8 mouse cellular contexts compared by ENCODE assay signal in genomic region chr14:76507804-76508500, GRCm38 (mm10). TPM values are rescaled to one million over a fixed set of nuclear protein-coding genes. Genes with fewer than 3 reads are reported as not detected.
DNase-seq lines count a peak whose midpoint lies in the region; ATAC-seq and TF ChIP-seq lines count a peak whose summit lies in the region.

No protein-coding gene starts in this region.

- no peak overlapping the region for H3K9ac ChIP-seq in liver, adult 2 months (ENCODE audit: low read depth, low read length)
- no peak overlapping the region for H3K9ac ChIP-seq in liver, postnatal 0 days (replicated peaks)
- H3K9ac ChIP-seq in embryonic facial prominence, embryonic 15.5 days = no peak overlapping the region
- H3K9ac ChIP-seq in midbrain, embryonic 14.5 days (replicated peaks; ENCODE audit: low read length) = no peak overlapping the region

- no peaks in the 10 kb centered on the region for H3K27me3 ChIP-seq in liver, adult 2 months (ENCODE audit: control insufficient read depth, insufficient read depth, low read length)
- no peaks in the 10 kb centered on the region for H3K27me3 ChIP-seq in liver, postnatal 0 days (ENCODE audit: insufficient read depth, low read length)
- H3K27me3 ChIP-seq in embryonic facial prominence, embryonic 15.5 days = no peaks in the 10 kb centered on the region
- no peaks in the 10 kb centered on the region for H3K27me3 ChIP-seq in midbrain, embryonic 14.5 days (ENCODE audit: control insufficient read depth, insufficient read depth, low read length)

- 44% methylated on average over 9 of the region's 9 CpGs for WGBS in liver, adult 2 months
- 66% methylated on average over 9 of the region's 9 CpGs for WGBS in liver, postnatal 0 days (ENCODE audit: insufficient replicate concordance)
- WGBS in embryonic facial prominence, embryonic 15.5 days = 78% methylated on average over 9 of the region's 9 CpGs
- 89% methylated on average over 9 of the region's 9 CpGs for WGBS in midbrain, embryonic 14.5 days

- H3K4me3 ChIP-seq in liver, adult 2 months (ENCODE audit: insufficient read depth, low read depth, low read length) = no peak overlapping the region
- no peak overlapping the region for H3K4me3 ChIP-seq in liver, postnatal 0 days (ENCODE audit: low read depth, low read length)
- H3K4me3 ChIP-seq in embryonic facial prominence, embryonic 15.5 days (replicated peaks) = 0 out of 2 replicates have a peak overlapping the region, but pooled peaks have one; percentile 69
- H3K4me3 ChIP-seq in midbrain, embryonic 14.5 days (replicated peaks; ENCODE audit: low read depth, low read length) = 0 out of 2 replicates have a peak overlapping the region, but pooled peaks have one; percentile 0

- no peak overlapping the region for H3K4me2 ChIP-seq in liver, postnatal 0 days (ENCODE audit: low read depth, low read length)
- no peak overlapping the region for H3K4me2 ChIP-seq in embryonic facial prominence, embryonic 15.5 days (replicated peaks)
- H3K4me2 ChIP-seq in midbrain, embryonic 14.5 days (ENCODE audit: low read length) = peak overlapping the region; percentile 95

- DNase-seq in adrenal gland, postnatal 10 days = peak; percentile 53
- DNase-seq in adrenal gland, postnatal 4 days (ENCODE audit: low spot score in 2 of 2) = no peak
- peak; percentile 36 for DNase-seq in liver, adult 2 months (ENCODE audit: extremely low read depth, low read depth, low spot score)
- no peak for DNase-seq in liver, postnatal 0 days
- DNase-seq in midbrain, embryonic 14.5 days = no peak
- DNase-seq in spleen, postnatal 36 days (ENCODE audit: low spot score in 2 of 2) = no peak

- H3K36me3 ChIP-seq in liver, adult 2 months (ENCODE audit: control insufficient read depth, insufficient read depth, low read length) = no peaks in the 10 kb centered on the region; the same call in 1 of the 2 replicates
- H3K36me3 ChIP-seq in liver, postnatal 0 days (replicated peaks; ENCODE audit: insufficient read depth, low read length) = peaks cover 9% of the 10 kb centered on the region
- peaks cover 15% of the 10 kb centered on the region for H3K36me3 ChIP-seq in embryonic facial prominence, embryonic 15.5 days
- H3K36me3 ChIP-seq in midbrain, embryonic 14.5 days (ENCODE audit: control insufficient read depth, insufficient read depth, low read length) = peaks cover 28% of the 10 kb centered on the region

- no peak for TF ChIP-seq POLR2A in liver, adult 2 months (IDR thresholded peaks at IDR 0.05; ENCODE audit: extremely low read depth, insufficient read depth, low read length)

- no peaks in the 10 kb centered on the region for H3K4me1 ChIP-seq in liver, adult 2 months (ENCODE audit: control insufficient read depth, insufficient read depth, low read length)
- peaks cover 15% of the 10 kb centered on the region for H3K4me1 ChIP-seq in liver, postnatal 0 days (ENCODE audit: insufficient read depth)
- peaks cover 23% of the 10 kb centered on the region for H3K4me1 ChIP-seq in embryonic facial prominence, embryonic 15.5 days
- peaks cover 20% of the 10 kb centered on the region for H3K4me1 ChIP-seq in midbrain, embryonic 14.5 days (ENCODE audit: control insufficient read depth, insufficient read depth, low read length)

- TF ChIP-seq CTCF in liver, adult 2 months (IDR thresholded peaks at IDR 0.05; ENCODE audit: low read depth, low read length) = no peak
- no peak for TF ChIP-seq CTCF in liver, postnatal 0 days (IDR thresholded peaks at IDR 0.05; ENCODE audit: low read depth)

- no peaks in the 10 kb centered on the region for H3K79me2 ChIP-seq in liver, adult 2 months (ENCODE audit: control insufficient read depth, insufficient read depth, low read length)

- ATAC-seq in liver, postnatal 0 days = no peak
- ATAC-seq in embryonic facial prominence, embryonic 15.5 days (ENCODE audit: insufficient number of reproducible peaks, low FRiP score, low TSS enrichment, low read depth) = no peak
- ATAC-seq in midbrain, embryonic 14.5 days (ENCODE audit: low FRiP score, low TSS enrichment) = no peak
- ATAC-seq in erythroblast, adult 5-6 weeks (replicated peaks; ENCODE audit: low FRiP score, poor library complexity, severe bottlenecking) = no peak

- TF ChIP-seq EP300 in liver, postnatal 0 days (IDR thresholded peaks at IDR 0.05; ENCODE audit: low read depth) = no peak

- no peak overlapping the region for H3K27ac ChIP-seq in liver, adult 2 months (replicated peaks; ENCODE audit: insufficient read depth, low read depth, low read length)
- no peak overlapping the region for H3K27ac ChIP-seq in liver, postnatal 0 days (ENCODE audit: low read depth)
- H3K27ac ChIP-seq in embryonic facial prominence, embryonic 15.5 days (replicated peaks) = no peak overlapping the region
- no peak overlapping the region for H3K27ac ChIP-seq in midbrain, embryonic 14.5 days (replicated peaks; ENCODE audit: low read depth, low read length)

- H3K9me3 ChIP-seq in liver, postnatal 0 days (ENCODE audit: low read length) = no peaks in the 10 kb centered on the region
- H3K9me3 ChIP-seq in embryonic facial prominence, embryonic 15.5 days (replicated peaks) = no peaks in the 10 kb centered on the region
- H3K9me3 ChIP-seq in midbrain, embryonic 14.5 days (ENCODE audit: control insufficient read depth, low read length) = no peaks in the 10 kb centered on the region

RNA-seq across cellular contexts. Expression of gene Serp2, which starts 48.7 kb away (rescaled TPM):
- 1 to 10 TPM; 7.2 to 9.6 TPM for total RNA-seq in adrenal gland, postnatal 10 days (2021)
- total RNA-seq in adrenal gland, postnatal 4 days (2021) = 10 to 100 TPM; 15.5 to 16.0 TPM
- total RNA-seq in liver, adult 2 months (2014; rRNA removed) = 0.37 TPM in 1 of 2 replicates, not detected in the other
- polyA plus RNA-seq in liver, adult 2 months (2012; rRNA removed) = not detected in 2 replicates
- polyA plus RNA-seq in liver, postnatal 0 days (2015; fragmentation: Nextera tagmentation; extraction: Ambion mirVana) = 0.58 and 0.75 TPM in 2 replicates
- polyA plus RNA-seq in embryonic facial prominence, embryonic 15.5 days (2015; fragmentation: Nextera tagmentation; extraction: Ambion mirVana) = 7.3 and 8.3 TPM in 2 replicates
- 153 and 230 TPM in 2 replicates for polyA plus RNA-seq in midbrain, embryonic 14.5 days (2014; fragmentation: Nextera tagmentation; extraction: Ambion mirVana)
- total RNA-seq in erythroblast, adult 5-6 weeks (2015; ENCODE audit: low replicate concordance) = not detected in 2 replicates
- total RNA-seq in erythroblast, adult 5-6 weeks (2017; ENCODE audit: low replicate concordance) = not detected in 2 replicates

Comparison
In these comparisons a context has a peak if more than half of its experiments do, and no peak if none do; other contexts are left out.
1. DNase-seq: peak in adrenal gland, postnatal 10 days (single experiment) and liver, adult 2 months (single experiment); none in adrenal gland, postnatal 4 days (0 of 2), liver, postnatal 0 days (single experiment), midbrain, embryonic 14.5 days (single experiment) and spleen, postnatal 36 days (0 of 2).
2. H3K4me3 ChIP-seq: peak in embryonic facial prominence, embryonic 15.5 days (single experiment) and midbrain, embryonic 14.5 days (single experiment); none in liver, adult 2 months (single experiment) and liver, postnatal 0 days (single experiment).